Mouse (Mus musculus): ENCODE results near the gene Uqcrq. TPM values are rescaled to one million over a fixed set of nuclear protein-coding genes. Genes with fewer than 3 reads are reported as not detected.

Gene Uqcrq
- polyA plus RNA-seq, 1 experiment from 2014 or later: 552 TPM

GRCm38 (mm10) chr11:53453031-53453430, 22.4 kb upstream of the Uqcrq start:
- Histone ChIP-seq H3K27ac (ENCODE audit: low read length) (no peak overlapping the region), H3K36me3 (ENCODE audit: control insufficient read depth, insufficient read depth) (no peaks in the 10 kb centered on the region), H3K4me3 (replicated peaks; ENCODE audit: low read length) (no peak overlapping the region), H3K4me1 (replicated peaks; ENCODE audit: control insufficient read depth, insufficient read depth, low read length) (peaks cover 8% of the 10 kb centered on the region), H3K9ac (replicated peaks; ENCODE audit: low read depth, low read length) (no peak overlapping the region), H3K9me3 (ENCODE audit: control insufficient read depth, low read length) (no peaks in the 10 kb centered on the region), H3K27me3 (replicated peaks; ENCODE audit: control insufficient read depth, insufficient read depth, low read length) (peaks cover 12% of the 10 kb centered on the region), H3K4me2 (ENCODE audit: low read length) (no peak overlapping the region)
- ATAC-seq: no peak
- 85% methylated on average over 5 of the region's 5 CpGs for WGBS

- Histone ChIP-seq H3K4me2 (ENCODE audit: low read length) (no peak overlapping the region), H3K4me1 (replicated peaks; ENCODE audit: control insufficient read depth, insufficient read depth, low read length) (peaks cover 7% of the 10 kb centered on the region), H3K4me3 (replicated peaks; ENCODE audit: low read length) (no peak overlapping the region), H3K27me3 (replicated peaks; ENCODE audit: control insufficient read depth, insufficient read depth, low read length) (peaks cover 6% of the 10 kb centered on the region), H3K9ac (replicated peaks; ENCODE audit: low read depth, low read length) (no peak overlapping the region), H3K9me3 (ENCODE audit: control insufficient read depth, low read length) (no peaks in the 10 kb centered on the region), H3K36me3 (ENCODE audit: control insufficient read depth, insufficient read depth) (no peaks in the 10 kb centered on the region), H3K27ac (ENCODE audit: low read length) (no peak overlapping the region)
- 94% methylated on average over 9 of the region's 9 CpGs for WGBS
- no peak for ATAC-seq
These were observed 21.8 kb upstream of the Uqcrq start for GRCm38 (mm10) chr11:53452396-53452795.

GRCm38 (mm10) chr11:53451361-53451760, 20.7 kb upstream of the Uqcrq start:
- H3K9ac ChIP-seq (replicated peaks; ENCODE audit: low read depth, low read length): no peak overlapping the region
- no peak for ATAC-seq
- no peaks in the 10 kb centered on the region for H3K9me3 ChIP-seq (ENCODE audit: control insufficient read depth, low read length)
- WGBS: 83% methylated on average over 2 of the region's 2 CpGs
- no peak overlapping the region for H3K27ac ChIP-seq (ENCODE audit: low read length)
- H3K4me3 ChIP-seq (replicated peaks; ENCODE audit: low read length): no peak overlapping the region
- no peak overlapping the region for H3K4me2 ChIP-seq (ENCODE audit: low read length)
- no peaks in the 10 kb centered on the region for H3K4me1 ChIP-seq (replicated peaks; ENCODE audit: control insufficient read depth, insufficient read depth, low read length)
- H3K36me3 ChIP-seq (ENCODE audit: control insufficient read depth, insufficient read depth): no peaks in the 10 kb centered on the region
- H3K27me3 ChIP-seq (replicated peaks; ENCODE audit: control insufficient read depth, insufficient read depth, low read length): peaks cover 3% of the 10 kb centered on the region; the same call in 1 of the 2 replicates

GRCm38 (mm10) chr11:53450070-53450705, 19.6 kb upstream of the Uqcrq start:
- H3K4me1 ChIP-seq (replicated peaks; ENCODE audit: control insufficient read depth, insufficient read depth, low read length): no peaks in the 10 kb centered on the region
- 66% methylated on average over 15 of the region's 15 CpGs for WGBS
- no peak overlapping the region for H3K4me2 ChIP-seq (ENCODE audit: low read length)
- H3K36me3 ChIP-seq (ENCODE audit: control insufficient read depth, insufficient read depth): no peaks in the 10 kb centered on the region
- H3K4me3 ChIP-seq (replicated peaks; ENCODE audit: low read length): no peak overlapping the region
- H3K27ac ChIP-seq (ENCODE audit: low read length): no peak overlapping the region
- no peak for ATAC-seq
- no peaks in the 10 kb centered on the region for H3K9me3 ChIP-seq (ENCODE audit: control insufficient read depth, low read length)
- H3K9ac ChIP-seq (replicated peaks; ENCODE audit: low read depth, low read length): no peak overlapping the region
- no peaks in the 10 kb centered on the region for H3K27me3 ChIP-seq (replicated peaks; ENCODE audit: control insufficient read depth, insufficient read depth, low read length)

GRCm38 (mm10) chr11:53448529-53448928, 17.9 kb upstream of the Uqcrq start:
- no peaks in the 10 kb centered on the region for H3K9me3 ChIP-seq (ENCODE audit: control insufficient read depth, low read length)
- WGBS: 85% methylated on average over 1 of the region's 1 CpGs
- no peak overlapping the region for H3K9ac ChIP-seq (replicated peaks; ENCODE audit: low read depth, low read length)
- no peak overlapping the region for H3K27ac ChIP-seq (ENCODE audit: low read length)
- H3K4me3 ChIP-seq (replicated peaks; ENCODE audit: low read length): no peak overlapping the region
- ATAC-seq: no peak
- no peaks in the 10 kb centered on the region for H3K4me1 ChIP-seq (replicated peaks; ENCODE audit: control insufficient read depth, insufficient read depth, low read length)
- no peak overlapping the region for H3K4me2 ChIP-seq (ENCODE audit: low read length)
- no peaks in the 10 kb centered on the region for H3K27me3 ChIP-seq (replicated peaks; ENCODE audit: control insufficient read depth, insufficient read depth, low read length)
- H3K36me3 ChIP-seq (ENCODE audit: control insufficient read depth, insufficient read depth): no peaks in the 10 kb centered on the region

GRCm38 (mm10) chr11:53447996-53448395, 17.4 kb upstream of the Uqcrq start:
- H3K4me3 ChIP-seq (replicated peaks; ENCODE audit: low read length): no peak overlapping the region
- H3K9ac ChIP-seq (replicated peaks; ENCODE audit: low read depth, low read length): no peak overlapping the region
- no peaks in the 10 kb centered on the region for H3K9me3 ChIP-seq (ENCODE audit: control insufficient read depth, low read length)
- H3K27ac ChIP-seq (ENCODE audit: low read length): no peak overlapping the region
- no peak overlapping the region for H3K4me2 ChIP-seq (ENCODE audit: low read length)
- H3K36me3 ChIP-seq (ENCODE audit: control insufficient read depth, insufficient read depth): no peaks in the 10 kb centered on the region
- H3K27me3 ChIP-seq (replicated peaks; ENCODE audit: control insufficient read depth, insufficient read depth, low read length): no peaks in the 10 kb centered on the region
- ATAC-seq: no peak
- 90% methylated on average over 8 of the region's 8 CpGs for WGBS
- H3K4me1 ChIP-seq (replicated peaks; ENCODE audit: control insufficient read depth, insufficient read depth, low read length): no peaks in the 10 kb centered on the region

GRCm38 (mm10) chr11:53446183-53446582, 15.6 kb upstream of the Uqcrq start:
- Histone ChIP-seq H3K9ac (replicated peaks; ENCODE audit: low read depth, low read length) (no peak overlapping the region), H3K36me3 (ENCODE audit: control insufficient read depth, insufficient read depth) (no peaks in the 10 kb centered on the region), H3K4me2 (ENCODE audit: low read length) (no peak overlapping the region), H3K4me3 (replicated peaks; ENCODE audit: low read length) (no peak overlapping the region), H3K27ac (ENCODE audit: low read length) (no peak overlapping the region), H3K9me3 (ENCODE audit: control insufficient read depth, low read length) (no peaks in the 10 kb centered on the region), H3K27me3 (replicated peaks; ENCODE audit: control insufficient read depth, insufficient read depth, low read length) (no peaks in the 10 kb centered on the region), H3K4me1 (replicated peaks; ENCODE audit: control insufficient read depth, insufficient read depth, low read length) (no peaks in the 10 kb centered on the region)
- ATAC-seq: no peak
- WGBS: 91% methylated on average over 13 of the region's 13 CpGs

GRCm38 (mm10) chr11:53445562-53445961, 14.9 kb upstream of the Uqcrq start:
- no peaks in the 10 kb centered on the region for H3K9me3 ChIP-seq (ENCODE audit: control insufficient read depth, low read length)
- ATAC-seq: no peak
- H3K4me1 ChIP-seq (replicated peaks; ENCODE audit: control insufficient read depth, insufficient read depth, low read length): no peaks in the 10 kb centered on the region
- WGBS: 65% methylated on average over 13 of the region's 13 CpGs
- H3K4me3 ChIP-seq (replicated peaks; ENCODE audit: low read length): no peak overlapping the region
- H3K36me3 ChIP-seq (ENCODE audit: control insufficient read depth, insufficient read depth): no peaks in the 10 kb centered on the region
- H3K27ac ChIP-seq (ENCODE audit: low read length): no peak overlapping the region
- no peaks in the 10 kb centered on the region for H3K27me3 ChIP-seq (replicated peaks; ENCODE audit: control insufficient read depth, insufficient read depth, low read length)
- no peak overlapping the region for H3K4me2 ChIP-seq (ENCODE audit: low read length)
- H3K9ac ChIP-seq (replicated peaks; ENCODE audit: low read depth, low read length): no peak overlapping the region

- H3K4me3 ChIP-seq (replicated peaks; ENCODE audit: low read length): no peak overlapping the region
- H3K4me1 ChIP-seq (replicated peaks; ENCODE audit: control insufficient read depth, insufficient read depth, low read length): no peaks in the 10 kb centered on the region
- no peaks in the 10 kb centered on the region for H3K27me3 ChIP-seq (replicated peaks; ENCODE audit: control insufficient read depth, insufficient read depth, low read length)
- no peak for ATAC-seq
- no peak overlapping the region for H3K9ac ChIP-seq (replicated peaks; ENCODE audit: low read depth, low read length)
- H3K9me3 ChIP-seq (ENCODE audit: control insufficient read depth, low read length): no peaks in the 10 kb centered on the region
- 37% methylated on average over 6 of the region's 6 CpGs for WGBS
- no peak overlapping the region for H3K27ac ChIP-seq (ENCODE audit: low read length)
- H3K36me3 ChIP-seq (ENCODE audit: control insufficient read depth, insufficient read depth): no peaks in the 10 kb centered on the region
- H3K4me2 ChIP-seq (ENCODE audit: low read length): no peak overlapping the region
These were observed 13.2 kb upstream of the Uqcrq start for GRCm38 (mm10) chr11:53443861-53444260.

GRCm38 (mm10) chr11:53441921-53442320, 11.3 kb upstream of the Uqcrq start:
- WGBS: 64% methylated on average over 12 of the region's 12 CpGs
- Histone ChIP-seq H3K4me3 (replicated peaks; ENCODE audit: low read length) (no peak overlapping the region), H3K27me3 (replicated peaks; ENCODE audit: control insufficient read depth, insufficient read depth, low read length) (no peaks in the 10 kb centered on the region), H3K9me3 (ENCODE audit: control insufficient read depth, low read length) (no peaks in the 10 kb centered on the region), H3K27ac (ENCODE audit: low read length) (no peak overlapping the region), H3K4me1 (replicated peaks; ENCODE audit: control insufficient read depth, insufficient read depth, low read length) (no peaks in the 10 kb centered on the region), H3K9ac (replicated peaks; ENCODE audit: low read depth, low read length) (no peak overlapping the region), H3K4me2 (ENCODE audit: low read length) (no peak overlapping the region), H3K36me3 (ENCODE audit: control insufficient read depth, insufficient read depth) (no peaks in the 10 kb centered on the region)
- ATAC-seq: no peak

Measured in forebrain, embryonic 16.5 days (tissue).